In genomic region chr12:27340451-27341035, GRCm38 (mm10) we compare ENCODE assay signal across 8 mouse cellular contexts. TPM values are rescaled to one million over a fixed set of nuclear protein-coding genes. Genes with fewer than 3 reads are reported as not detected.
DNase-seq lines count a peak whose midpoint lies in the region; ATAC-seq lines count a peak whose summit lies in the region.

No protein-coding gene starts in this region.

- H3K4me3 ChIP-seq in kidney, embryonic 16.5 days (ENCODE audit: low read length), result peak overlapping the region; percentile 90
- H3K4me3 ChIP-seq in embryonic facial prominence, embryonic 10.5 days, result peak overlapping the region; percentile 97
- H3K4me3 ChIP-seq in limb, embryonic 10.5 days, result peak overlapping the region; percentile 100
- H3K4me3 ChIP-seq in neural tube, embryonic 12.5 days, result peak overlapping the region; percentile 99

- under 1% methylated on average over 14 of the region's 14 CpGs for WGBS in kidney, embryonic 16.5 days
- WGBS in embryonic facial prominence, embryonic 10.5 days, result under 1% methylated on average over 14 of the region's 14 CpGs
- under 1% methylated on average over 14 of the region's 14 CpGs for WGBS in limb, embryonic 10.5 days
- under 1% methylated on average over 14 of the region's 14 CpGs for WGBS in neural tube, embryonic 12.5 days

- H3K9me3 ChIP-seq in kidney, embryonic 16.5 days (ENCODE audit: low read length), result no peaks in the 10 kb centered on the region
- H3K9me3 ChIP-seq in embryonic facial prominence, embryonic 10.5 days, result no peaks in the 10 kb centered on the region
- H3K9me3 ChIP-seq in limb, embryonic 10.5 days (replicated peaks), result no peaks in the 10 kb centered on the region
- no peaks in the 10 kb centered on the region for H3K9me3 ChIP-seq in neural tube, embryonic 12.5 days

- peak overlapping the region; percentile 91 for H3K9ac ChIP-seq in kidney, embryonic 16.5 days (replicated peaks; ENCODE audit: low read length)
- H3K9ac ChIP-seq in neural tube, embryonic 12.5 days, result peak overlapping the region; percentile 100

- H3K4me1 ChIP-seq in kidney, embryonic 16.5 days (ENCODE audit: insufficient read depth, low read length), result peaks cover 20% of the 10 kb centered on the region
- H3K4me1 ChIP-seq in embryonic facial prominence, embryonic 10.5 days, result peaks cover 29% of the 10 kb centered on the region
- peaks cover 36% of the 10 kb centered on the region for H3K4me1 ChIP-seq in limb, embryonic 10.5 days
- peaks cover 7% of the 10 kb centered on the region; the same call in 1 of the 2 replicates for H3K4me1 ChIP-seq in neural tube, embryonic 12.5 days

- H3K27ac ChIP-seq in kidney, embryonic 16.5 days (ENCODE audit: low read length), result peak overlapping the region; percentile 48; the same call in 1 of the 2 replicates
- peak overlapping the region; percentile 99 for H3K27ac ChIP-seq in embryonic facial prominence, embryonic 10.5 days (replicated peaks)
- peak overlapping the region; percentile 99 for H3K27ac ChIP-seq in limb, embryonic 10.5 days
- H3K27ac ChIP-seq in neural tube, embryonic 12.5 days, result peak overlapping the region; percentile 100

- ATAC-seq in kidney, embryonic 16.5 days (ENCODE audit: low FRiP score, low TSS enrichment), result no peak
- ATAC-seq in neural tube, embryonic 12.5 days (ENCODE audit: low FRiP score, low read depth), result no peak
- no peak for ATAC-seq in monocyte, adult 5-6 weeks (replicated peaks; ENCODE audit: insufficient number of reproducible peaks, low FRiP score, low TSS enrichment, poor library complexity, severe bottlenecking)

- no peaks in the 10 kb centered on the region; the same call in 1 of the 2 replicates for H3K36me3 ChIP-seq in kidney, embryonic 16.5 days (ENCODE audit: insufficient read depth, low read length)
- H3K36me3 ChIP-seq in embryonic facial prominence, embryonic 10.5 days (replicated peaks), result peaks cover 45% of the 10 kb centered on the region
- peaks cover 43% of the 10 kb centered on the region for H3K36me3 ChIP-seq in limb, embryonic 10.5 days
- peaks cover 3% of the 10 kb centered on the region; the same call in 1 of the 2 replicates for H3K36me3 ChIP-seq in neural tube, embryonic 12.5 days

- DNase-seq in kidney, postnatal 25 days, result no peak
- DNase-seq in embryonic facial prominence, embryonic 10.5 days (ENCODE audit: low spot score), result peak; percentile 75
- DNase-seq in limb, embryonic 10.5 days (ENCODE audit: low spot score), result peak; percentile 70
- DNase-seq in frontal cortex, adult 2 months (ENCODE audit: extremely low spot score in 1 of 2, low spot score in 1 of 2), result no peak
- no peak for DNase-seq in adrenal gland, postnatal 10 days

- H3K27me3 ChIP-seq in kidney, embryonic 16.5 days (ENCODE audit: insufficient read depth, low read length), result no peaks in the 10 kb centered on the region
- no peaks in the 10 kb centered on the region for H3K27me3 ChIP-seq in embryonic facial prominence, embryonic 10.5 days (replicated peaks; ENCODE audit: low read depth, poor library complexity, severe bottlenecking)
- no peaks in the 10 kb centered on the region for H3K27me3 ChIP-seq in limb, embryonic 10.5 days (ENCODE audit: low read depth, poor library complexity, severe bottlenecking)
- H3K27me3 ChIP-seq in neural tube, embryonic 12.5 days (replicated peaks), result no peaks in the 10 kb centered on the region

- peak overlapping the region; percentile 61 for H3K4me2 ChIP-seq in kidney, embryonic 16.5 days (replicated peaks; ENCODE audit: low read depth, low read length)
- peak overlapping the region; percentile 36 for H3K4me2 ChIP-seq in neural tube, embryonic 12.5 days (replicated peaks)

RNA-seq across cellular contexts. Expression of gene Sox11, which starts 1.8 kb away (rescaled TPM):
- polyA plus RNA-seq in kidney, embryonic 16.5 days (2015; fragmentation: Nextera tagmentation; extraction: Ambion mirVana), result 60.2 and 68.5 TPM in 2 replicates
- polyA plus RNA-seq in embryonic facial prominence, embryonic 10.5 days (2016; fragmentation: Nextera tagmentation; extraction: Ambion mirVana), result 300 and 318 TPM in 2 replicates
- polyA plus RNA-seq in limb, embryonic 10.5 days (2016; fragmentation: Nextera tagmentation; extraction: Ambion mirVana), result 201 and 255 TPM in 2 replicates
- 576 and 584 TPM in 2 replicates for polyA plus RNA-seq in neural tube, embryonic 12.5 days (2016; fragmentation: Nextera tagmentation; extraction: Ambion mirVana)
- polyA plus RNA-seq in frontal cortex, adult 2 months (2012; rRNA removed), result 11.8 and 12.4 TPM in 2 replicates
- total RNA-seq in adrenal gland, postnatal 10 days (2021), result 1 to 10 TPM; 1.4 to 1.9 TPM
- total RNA-seq in monocyte, adult 5-6 weeks (2017), result not detected in 3 replicates

Comparison
In these comparisons a context has a peak if more than half of its experiments do, and no peak if none do; other contexts are left out.
1. H3K27ac ChIP-seq: peak in every context shown above with its lines; median percentile 100 in neural tube, embryonic 12.5 days; 99 in embryonic facial prominence, embryonic 10.5 days; 99 in limb, embryonic 10.5 days; 48 in kidney, embryonic 16.5 days.
2. DNase-seq: peak in embryonic facial prominence, embryonic 10.5 days (single experiment) and limb, embryonic 10.5 days (single experiment); none in kidney, postnatal 25 days (0 of 2), frontal cortex, adult 2 months (0 of 2) and adrenal gland, postnatal 10 days (single experiment).
3. Peak in every context shown above with its lines, with median percentiles within 50 percentile points of each other: H3K4me3 ChIP-seq.